Mouse (Mus musculus) CH12.LX (cell line): ENCODE data around the gene Tet2.

Experiments
- CTCF ChIP-seq, 2 experiments: IDR thresholded peaks in 1 of 2; conservative IDR thresholded peaks in 1 of 2; 2 replicates each; pipeline ENCODE4 v1.5.1; 2011 to 2012; ENCODE audit warnings: low read depth in 2 of 2, low read length in 2 of 2, improper control_type of control experiment in 1 of 2, inconsistent platforms in 1 of 2, mild to moderate bottlenecking in 1 of 2, moderate library complexity in 1 of 2
- E2F4 ChIP-seq: IDR thresholded peaks from 2 replicates; pipeline ENCODE4 v1.6.1; 2011; ENCODE audit warnings: low read depth, low read length, improper control_type of control experiment; ENCODE audit not compliant: insufficient replicate concordance
- JUND ChIP-seq: conservative IDR thresholded peaks from 2 replicates; pipeline ENCODE4 v1.6.1; 2011; ENCODE audit warnings: low read depth, low read length, improper control_type of control experiment
- MAFK ChIP-seq: IDR thresholded peaks from 2 replicates; pipeline ENCODE4 v1.6.1; 2011; ENCODE audit warnings: low read length, improper control_type of control experiment; ENCODE audit not compliant: insufficient replicate concordance
- POLR2A ChIP-seq: IDR thresholded peaks from 2 replicates; pipeline ENCODE4 v1.6.1; 2011; ENCODE audit warnings: low read depth, mild to moderate bottlenecking, improper control_type of control experiment, low read length
- RAD21 ChIP-seq: IDR thresholded peaks from 2 replicates; pipeline ENCODE4 v1.6.1; 2011; ENCODE audit warnings: low read depth, mild to moderate bottlenecking, low read length, improper control_type of control experiment, moderate library complexity
- RCOR1 ChIP-seq: conservative IDR thresholded peaks from 2 replicates; pipeline ENCODE4 v1.6.1; 2012; ENCODE audit warnings: low read depth, mild to moderate bottlenecking, inconsistent platforms, low read length, improper control_type of control experiment
- TCF12 ChIP-seq: IDR thresholded peaks from 2 replicates; pipeline ENCODE4 v1.6.1; 2014; ENCODE audit warnings: low read depth, mild to moderate bottlenecking, inconsistent platforms, low read length, improper control_type of control experiment
- USF2 ChIP-seq: conservative IDR thresholded peaks from 2 replicates; pipeline ENCODE4 v1.6.1; 2011; ENCODE audit warnings: low read depth, low read length, improper control_type of control experiment
- ZC3H11A ChIP-seq: IDR thresholded peaks from 2 replicates; pipeline ENCODE4 v1.6.1; 2012; ENCODE audit warnings: low read depth, mild to moderate bottlenecking, inconsistent platforms, low read length, improper control_type of control experiment
- ZNF384 ChIP-seq: IDR thresholded peaks from 2 replicates; pipeline ENCODE4 v1.6.1; 2012; ENCODE audit warnings: low read depth, low read length, improper control_type of control experiment, inconsistent platforms

- TF ChIP-seq ZC3H11A (no peak), MAFK (no peak), ZNF384 (no peak), CTCF (conservative IDR thresholded peaks at IDR 0.05 in 1 of 2, IDR thresholded peaks at IDR 0.05 in 1 of 2; ENCODE audit: low read depth in 2 of 2, low read length in 2 of 2) (no peak), RAD21 (no peak), JUND (no peak), TCF12 (no peak), RCOR1 (no peak), USF2 (no peak), E2F4 (no peak), POLR2A (no peak; the same call in 1 of the 2 replicates)
Measured at GRCm38 (mm10) chr3:133533272-133533995, 11.5 kb downstream of the Tet2 start.
